Mouse (Mus musculus): ENCODE measurements at regions not wholly inside any gene's neighbourhood (a gene's known extent, or its start where the extent isn't known, plus 50 kb on each side); places are given as distances from the start of the nearest gene placed in this dataset.

DNA sequence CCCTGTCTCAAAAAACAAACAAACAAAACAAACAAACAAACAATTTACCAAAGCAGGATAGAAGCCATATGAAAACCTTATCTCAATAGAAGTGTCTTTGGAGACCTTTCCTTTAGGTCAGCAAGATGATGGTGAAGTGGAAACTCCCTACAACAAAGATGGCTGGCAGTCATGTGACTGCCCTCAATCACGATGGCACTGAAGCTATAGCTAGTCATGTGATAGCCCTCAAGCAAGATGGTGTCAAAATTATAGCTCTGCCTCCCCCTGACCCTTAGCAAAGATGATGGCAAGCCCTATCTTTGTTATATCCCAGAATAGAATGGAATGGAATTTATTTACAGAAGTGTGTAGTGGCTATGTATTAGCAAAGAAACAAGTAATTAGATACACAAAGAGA, 423.2 kb downstream of the 1810013L24Rik start:
- in situ Hi-C loops (cut with MboI, MseI), result no loop called here

DNA sequence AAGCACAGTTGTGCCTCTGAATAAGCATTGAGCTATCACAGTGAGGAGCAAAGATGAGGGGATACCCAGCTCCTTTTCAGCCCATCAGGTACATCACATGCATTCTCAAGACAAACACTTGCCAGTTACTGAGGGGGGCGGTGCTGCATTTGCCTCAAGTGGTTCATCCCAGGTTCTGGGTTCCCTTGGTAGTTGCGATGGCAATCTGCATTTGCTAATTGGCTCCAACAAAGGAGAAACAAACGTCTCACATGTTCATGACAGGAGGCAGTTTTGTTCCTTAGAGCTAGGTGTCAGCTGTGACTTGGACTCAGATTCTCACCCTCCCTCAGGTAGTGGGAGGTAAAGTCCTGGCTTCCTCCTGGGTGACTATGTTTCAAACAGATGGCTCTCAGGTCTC, 425.5 kb downstream of the 1810013L24Rik start:
- in situ Hi-C loops (cut with MboI, MseI), result no loop called here

DNA sequence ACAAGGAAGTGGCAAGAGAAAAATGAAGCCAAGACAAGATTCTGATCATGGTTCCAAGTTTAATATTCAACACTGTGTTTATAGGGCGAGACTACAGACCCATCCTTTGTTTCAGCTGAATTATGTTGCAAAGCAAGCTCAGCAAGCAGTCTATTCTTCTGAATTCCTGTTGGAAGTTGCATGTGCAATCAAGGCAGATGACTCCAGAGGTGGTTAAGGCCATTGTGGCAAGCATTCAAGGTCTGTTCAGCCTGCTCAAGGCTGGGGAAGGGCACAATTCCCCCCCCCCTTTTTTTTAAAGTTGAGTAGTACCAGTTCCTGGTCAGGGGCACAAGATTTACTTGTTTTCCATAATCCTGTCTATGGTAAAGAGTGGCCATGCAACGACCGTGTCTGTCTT, 431.1 kb downstream of the 1810013L24Rik start:
- in situ Hi-C loops (cut with MboI, MseI), result no loop called here

DNA sequence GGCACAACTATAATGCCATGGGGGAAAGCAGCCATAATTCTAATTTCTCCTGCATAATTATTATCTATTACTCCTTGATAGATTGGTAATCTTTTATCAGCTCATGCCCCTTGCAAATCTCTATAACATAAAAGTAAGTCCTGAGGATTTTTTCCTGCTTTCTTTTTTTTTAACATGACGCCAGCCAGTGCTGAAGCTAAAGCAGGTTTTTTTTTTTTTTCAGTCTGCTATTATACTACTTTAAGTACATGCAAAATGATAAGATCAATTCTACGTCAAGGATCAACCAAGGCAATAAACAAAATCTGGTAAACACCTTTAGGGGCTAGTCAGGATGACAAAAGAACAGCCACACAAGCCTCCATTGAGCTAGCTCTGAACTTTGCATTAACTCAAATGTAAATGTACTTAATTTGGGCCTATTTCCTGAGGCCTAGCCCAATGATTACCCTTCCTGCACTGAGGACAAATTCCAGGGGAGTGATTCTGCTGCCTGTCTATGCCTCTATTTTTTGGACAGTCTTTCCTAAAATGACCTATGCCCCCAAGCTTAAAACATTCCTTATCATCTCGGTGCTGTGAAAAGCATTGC, 434.8 kb downstream of the 1810013L24Rik start:
- in situ Hi-C loops (cut with MboI, MseI), result no loop called here

DNA sequence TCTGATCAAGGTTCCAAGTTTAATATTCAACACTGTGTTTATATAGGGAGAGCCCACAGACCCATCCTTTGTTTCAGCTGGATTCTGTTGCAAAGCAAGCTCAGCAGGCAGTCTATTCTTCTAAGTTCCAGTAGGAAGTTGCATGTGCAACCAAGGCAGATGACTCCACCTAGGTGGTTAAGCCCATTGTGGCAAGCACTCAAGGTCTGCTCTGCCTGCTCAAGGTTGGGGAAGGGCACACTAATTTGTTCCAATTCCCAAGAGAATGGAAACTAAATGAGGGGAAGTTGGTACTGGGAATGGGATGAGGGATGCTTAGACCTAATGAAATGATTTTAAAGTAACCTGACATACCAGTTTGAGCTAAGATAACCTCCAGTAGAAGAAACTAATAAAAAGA, 437.3 kb downstream of the 1810013L24Rik start:
- in situ Hi-C loops (cut with MboI, MseI), result no loop called here

DNA sequence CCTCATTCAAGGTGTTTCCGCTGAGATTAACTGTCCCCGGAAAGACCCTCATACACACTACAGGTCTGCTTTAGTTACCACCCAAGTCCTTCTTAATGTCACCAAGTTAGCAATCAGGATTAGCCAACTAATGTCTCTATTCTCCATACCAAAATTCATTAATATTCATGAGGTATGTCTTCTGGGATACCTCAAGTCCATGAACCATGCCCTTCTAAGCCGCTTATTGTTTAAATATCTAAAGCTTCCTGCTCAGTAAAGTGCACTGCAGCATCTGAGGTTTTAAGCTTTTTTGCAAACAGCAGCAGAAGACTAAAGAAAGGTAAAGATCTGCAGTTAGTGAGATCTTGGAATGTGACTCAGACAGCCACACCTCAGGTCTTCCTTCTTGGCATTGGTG, 440.2 kb downstream of the 1810013L24Rik start:
- in situ Hi-C loops (cut with MboI, MseI), result no loop called here

DNA sequence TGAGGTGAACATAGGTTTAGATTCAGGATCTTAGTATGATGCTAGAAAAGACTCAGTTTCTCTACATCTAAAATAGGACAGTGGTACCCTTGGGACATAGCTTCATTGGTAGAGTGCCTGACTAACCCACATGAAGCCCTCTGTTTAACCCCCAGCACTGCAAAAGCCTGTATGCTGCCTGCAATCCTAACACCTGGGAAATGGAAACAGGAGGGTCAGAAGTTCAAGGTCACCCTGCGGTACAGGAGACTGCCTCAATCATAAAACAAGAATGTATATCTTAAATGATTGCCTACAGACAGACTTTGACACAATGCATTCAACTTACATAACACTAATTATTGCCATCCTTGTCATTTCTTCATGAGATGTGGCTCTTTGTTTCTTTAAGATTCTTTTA, 440.8 kb downstream of the 1810013L24Rik start:
- in situ Hi-C loops (cut with MboI, MseI), result no loop called here

DNA sequence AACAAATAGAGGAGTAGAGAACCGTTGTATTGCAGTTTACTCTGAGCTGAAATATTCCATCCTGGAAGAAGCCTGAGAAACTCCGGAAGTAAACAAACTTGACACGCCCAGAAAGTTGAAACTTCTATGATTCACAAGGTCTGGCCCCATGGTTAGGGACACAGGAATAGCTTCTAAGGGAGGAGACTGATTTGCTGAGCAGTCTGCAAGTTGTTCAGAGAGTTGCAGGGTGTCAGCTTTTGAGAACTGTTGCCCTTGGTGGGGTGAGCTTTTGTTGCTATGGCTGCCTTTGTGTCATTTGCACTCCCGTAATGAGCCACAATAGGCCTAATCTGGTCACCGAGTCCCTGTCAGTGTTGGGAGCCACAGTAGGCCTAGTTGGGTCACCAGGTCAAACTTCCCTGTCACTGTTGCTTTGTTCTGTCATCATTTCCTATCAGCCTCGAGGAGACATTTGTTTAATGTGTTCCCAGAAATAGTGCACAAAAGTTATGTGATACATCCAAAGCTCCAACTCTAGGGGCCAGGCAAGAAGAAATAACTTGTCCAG, 443.9 kb downstream of the 1810013L24Rik start:
- in situ Hi-C loops (cut with MboI, MseI), result no loop called here

DNA sequence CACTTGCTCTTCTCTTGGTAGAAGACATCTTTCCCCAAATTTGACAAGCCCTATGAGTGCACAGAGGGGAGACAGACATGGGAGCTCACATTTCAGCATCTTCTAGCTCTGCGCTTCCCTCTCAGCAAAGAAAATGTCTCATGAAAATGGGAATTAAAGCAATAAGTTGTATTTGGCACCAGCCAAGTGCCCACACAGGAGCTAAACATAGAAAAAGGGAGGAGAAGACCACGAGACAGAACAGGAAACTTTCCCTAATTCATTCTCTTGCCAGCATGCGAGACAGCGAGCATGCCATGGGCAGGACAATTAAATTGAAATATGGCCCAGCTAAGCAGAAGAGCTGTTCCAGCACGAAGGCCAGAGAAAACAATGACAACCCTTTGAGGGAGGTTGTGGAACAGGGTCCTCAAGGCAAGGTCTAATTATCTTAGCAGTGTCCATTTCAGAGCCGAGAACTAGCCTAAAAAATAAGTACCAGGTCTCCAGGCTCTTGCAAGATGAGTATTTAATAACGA, 444.7 kb downstream of the 1810013L24Rik start:
- in situ Hi-C loops (cut with MboI, MseI), result no loop called here

DNA sequence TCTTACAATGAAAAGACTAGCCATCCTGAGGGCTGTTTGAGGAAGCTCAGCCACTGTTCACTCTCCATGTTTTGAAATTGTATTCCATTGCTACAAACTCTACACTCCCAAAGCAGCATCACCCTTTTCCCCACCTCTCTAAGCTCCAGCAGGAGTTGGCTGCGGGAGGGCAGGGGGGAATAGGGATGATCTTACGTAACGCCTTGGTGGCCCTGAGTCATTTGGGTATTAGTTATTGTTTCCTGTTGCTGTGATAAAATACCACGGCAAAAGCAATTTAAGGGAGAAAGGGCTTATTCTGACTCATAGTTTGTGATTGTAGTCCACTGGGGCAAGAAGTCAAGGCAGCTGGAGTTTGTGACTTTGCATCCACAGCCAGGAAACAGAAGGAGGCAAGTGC, 445.5 kb downstream of the 1810013L24Rik start:
- in situ Hi-C loops (cut with MboI, MseI), result no loop called here

DNA sequence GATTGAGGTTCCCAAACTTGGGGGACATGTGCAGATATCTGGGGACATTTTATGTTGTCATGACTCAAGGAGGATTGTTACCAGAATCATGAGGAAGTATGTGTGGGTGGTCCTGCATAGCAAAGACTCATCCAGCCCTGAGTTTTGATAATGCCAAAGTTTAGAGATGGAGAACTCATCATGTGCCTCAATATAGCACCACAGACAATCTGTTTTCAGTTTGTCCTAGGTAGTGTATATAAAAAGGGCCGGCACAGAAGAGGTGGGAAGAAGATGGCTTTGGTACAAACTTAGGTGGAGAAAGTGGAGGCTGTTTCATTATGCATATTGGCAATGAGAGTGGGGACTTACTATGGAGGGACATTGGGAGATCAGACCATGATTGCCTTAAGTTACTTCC, 447.2 kb downstream of the 1810013L24Rik start:
- in situ Hi-C loops (cut with MboI, MseI), result no loop called here

DNA sequence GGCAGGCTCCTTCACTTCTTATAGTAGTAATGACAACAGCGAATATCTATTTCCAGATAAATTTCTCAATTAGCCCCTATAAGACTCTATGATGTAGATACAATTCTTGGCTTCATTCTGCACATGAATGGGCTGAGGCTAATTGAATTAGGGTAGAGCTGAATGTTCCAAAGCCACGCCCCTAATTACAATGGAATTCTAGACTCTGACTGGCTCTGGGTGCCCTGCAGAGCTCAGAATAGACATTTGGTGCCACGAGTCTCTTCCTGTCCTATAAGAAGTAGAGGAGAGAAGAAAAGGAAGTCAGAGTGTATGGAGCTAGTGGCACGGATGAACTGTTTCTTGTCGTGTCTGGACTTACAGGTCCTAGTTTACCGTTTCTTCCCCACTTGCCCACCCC, 449.8 kb downstream of the 1810013L24Rik start:
- in situ Hi-C loops (cut with MboI, MseI), result no loop called here

DNA sequence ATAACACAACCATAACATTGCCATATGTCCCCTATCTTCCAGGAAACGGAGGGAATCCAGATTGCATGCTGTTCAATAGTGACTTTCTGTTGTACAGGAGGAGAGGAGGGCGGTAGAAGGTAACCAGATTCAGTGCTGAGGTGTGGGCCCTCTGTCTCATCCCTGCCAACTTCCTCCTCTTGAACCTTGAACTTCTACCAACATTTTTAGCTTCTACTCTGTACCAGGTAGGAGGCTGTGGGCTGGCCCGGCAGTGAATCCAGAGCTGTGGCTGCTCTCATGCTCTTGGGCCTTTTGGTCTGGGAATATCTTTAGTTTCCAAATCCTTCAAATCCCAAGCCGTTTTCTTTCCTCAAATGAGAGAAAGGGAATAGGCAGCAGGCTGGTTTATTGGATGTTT, 450.5 kb downstream of the 1810013L24Rik start:
- in situ Hi-C loops (cut with MboI, MseI), result no loop called here

DNA sequence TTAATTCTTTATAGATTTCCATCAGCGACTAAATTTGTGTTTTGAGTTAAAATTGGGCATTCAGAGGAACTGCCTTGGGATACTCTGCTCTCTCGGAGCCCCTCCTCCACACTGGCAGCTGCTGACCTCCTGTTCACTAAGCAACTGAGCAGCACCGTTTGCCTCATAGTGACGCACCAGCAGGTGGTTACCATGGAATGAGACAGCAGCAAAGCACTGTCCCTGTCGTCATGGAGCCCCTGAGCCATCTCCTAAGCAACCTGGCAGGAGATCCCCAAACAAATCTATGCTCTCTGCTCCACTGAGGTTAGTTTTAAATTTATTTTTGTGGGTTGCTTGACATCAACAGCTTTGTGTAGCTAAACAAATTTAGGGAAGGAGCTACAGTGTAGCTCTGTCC, 451.0 kb downstream of the 1810013L24Rik start:
- in situ Hi-C loops (cut with MboI, MseI), result no loop called here

DNA sequence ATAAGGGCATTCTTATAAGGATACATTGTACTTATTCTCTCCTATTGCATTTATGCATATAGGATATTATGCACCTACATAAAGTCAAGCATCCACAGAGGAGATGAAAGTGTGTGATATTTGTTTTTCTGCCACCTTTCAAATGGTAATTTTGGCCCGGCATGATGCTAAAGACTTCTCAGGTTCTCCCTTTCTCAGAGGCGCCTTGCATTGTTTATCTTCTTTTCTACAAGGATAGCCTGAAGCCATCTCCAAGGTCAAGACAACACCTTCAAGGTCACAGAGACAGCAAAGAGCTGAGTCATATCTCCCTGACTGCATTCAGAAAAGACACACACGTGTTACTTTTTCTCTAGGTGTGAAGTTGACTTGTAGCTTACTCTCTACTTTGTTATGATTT, 454.5 kb downstream of the 1810013L24Rik start:
- in situ Hi-C loops (cut with MboI, MseI), result no loop called here

DNA sequence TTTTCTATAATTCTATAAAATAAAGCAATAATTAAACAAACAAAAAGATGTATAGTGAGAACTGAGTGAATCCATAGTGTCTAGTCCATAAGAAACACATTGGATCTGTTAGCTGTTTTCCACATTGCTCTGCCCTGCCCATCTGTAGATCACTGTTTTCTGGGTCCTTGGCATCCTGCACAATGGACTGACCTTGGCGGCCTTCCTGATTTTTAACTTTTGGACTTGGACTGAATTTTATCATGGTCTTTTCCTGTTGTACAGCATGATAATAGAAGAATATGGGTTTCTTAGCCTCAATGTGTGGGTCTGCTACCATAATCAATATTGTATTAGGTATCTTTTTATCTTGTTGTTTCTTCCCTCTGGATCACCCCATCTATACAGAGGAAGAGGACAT, 456.0 kb downstream of the 1810013L24Rik start:
- in situ Hi-C loops (cut with MboI, MseI), result no loop called here

DNA sequence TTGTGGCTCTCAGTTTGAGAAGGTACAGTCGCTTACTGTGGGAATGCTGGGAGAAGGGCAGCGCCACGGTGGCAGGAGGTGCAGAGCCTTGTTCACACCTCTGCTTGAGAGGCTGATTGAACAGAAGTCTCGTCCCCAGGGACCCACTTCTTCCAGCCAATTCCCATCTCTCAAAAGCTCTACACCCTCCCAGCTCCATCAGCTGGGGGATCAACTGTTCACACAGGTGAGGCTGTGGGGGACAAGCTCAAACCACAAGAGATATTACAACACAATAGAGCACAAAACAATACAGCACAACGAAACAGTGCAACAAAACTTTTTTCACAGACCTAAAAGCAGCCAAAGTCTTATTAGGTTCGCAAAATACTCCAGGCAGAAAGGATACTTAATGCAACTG, 457.7 kb downstream of the 1810013L24Rik start:
- in situ Hi-C loops (cut with MboI, MseI), result no loop called here

DNA sequence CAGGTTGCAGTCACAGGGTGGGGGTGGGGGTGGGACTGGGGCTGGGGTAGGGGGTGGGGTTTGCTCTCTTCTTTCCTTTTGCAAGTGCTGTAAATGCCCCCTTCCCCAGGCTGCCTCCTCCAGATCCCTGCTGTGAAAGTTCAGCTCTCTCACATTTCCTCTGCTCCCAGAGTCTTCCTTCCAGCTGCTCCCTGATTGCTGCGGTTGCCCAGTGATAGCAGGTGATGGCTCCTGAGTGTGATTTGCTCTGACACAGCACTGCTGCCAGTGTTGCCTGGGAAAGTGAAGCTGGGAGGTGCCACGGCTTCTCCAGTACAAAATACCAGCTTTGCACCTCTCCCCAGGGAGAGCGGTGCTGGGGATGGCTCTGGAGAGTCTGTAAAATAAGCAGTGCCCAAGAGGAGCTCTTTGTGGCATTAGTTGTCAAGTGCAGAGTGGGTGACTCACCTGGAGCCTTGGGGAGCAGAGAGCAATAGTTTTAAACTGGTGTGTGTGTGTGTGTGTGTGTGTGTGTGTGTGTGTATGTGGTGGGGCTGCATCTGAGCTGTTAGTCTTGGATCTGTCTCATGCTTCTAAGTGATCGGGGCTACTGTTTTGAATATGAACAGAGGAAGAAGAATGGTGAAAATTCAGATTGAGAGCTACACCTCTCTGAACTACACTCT, 461.6 kb downstream of the 1810013L24Rik start:
- in situ Hi-C loops (cut with MboI, MseI), result loop anchor here (10.0 kb wide), 1 partner anchor 257 kb away; no protein-coding TSS in a partner anchor

DNA sequence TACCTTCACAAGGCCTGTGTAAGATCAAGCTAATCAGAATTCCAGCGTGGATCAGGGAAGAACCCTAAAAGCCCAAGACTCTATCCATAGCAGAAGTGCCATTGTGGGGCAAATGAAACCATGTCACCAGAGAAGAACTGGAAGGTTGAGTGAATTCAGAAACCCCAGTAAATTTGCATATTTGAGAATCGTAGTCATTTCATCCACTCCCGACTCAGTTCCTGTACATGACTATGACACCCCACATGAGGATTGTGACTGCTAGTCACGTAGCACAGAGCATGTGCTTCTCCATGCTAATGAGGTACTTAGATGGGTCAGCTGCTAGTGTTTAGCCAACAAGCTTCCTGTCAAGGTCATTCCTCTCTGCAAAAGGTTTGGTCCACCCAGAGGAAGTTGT, 473.2 kb downstream of the 1810013L24Rik start:
- in situ Hi-C loops (cut with MboI, MseI), result no loop called here

DNA sequence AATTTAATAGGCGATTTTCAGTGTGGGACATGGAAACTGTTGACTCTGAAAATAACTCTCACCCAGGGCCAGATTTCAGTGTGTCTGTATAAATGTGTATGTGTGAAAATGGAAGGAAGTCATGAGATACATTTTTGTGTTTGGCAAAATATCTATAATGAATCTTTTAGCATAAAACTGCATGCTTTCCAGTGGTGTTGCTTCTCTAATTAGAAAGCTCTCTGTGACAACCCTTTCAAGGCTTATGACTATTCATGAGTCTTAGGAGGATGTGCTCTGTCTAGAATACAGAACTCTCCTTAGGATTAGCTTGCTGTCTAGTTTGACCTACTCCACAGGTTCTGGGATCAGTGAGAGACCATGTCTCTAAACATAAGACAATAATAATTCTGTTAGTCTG, 474.2 kb downstream of the 1810013L24Rik start:
- in situ Hi-C loops (cut with MboI, MseI), result no loop called here

DNA sequence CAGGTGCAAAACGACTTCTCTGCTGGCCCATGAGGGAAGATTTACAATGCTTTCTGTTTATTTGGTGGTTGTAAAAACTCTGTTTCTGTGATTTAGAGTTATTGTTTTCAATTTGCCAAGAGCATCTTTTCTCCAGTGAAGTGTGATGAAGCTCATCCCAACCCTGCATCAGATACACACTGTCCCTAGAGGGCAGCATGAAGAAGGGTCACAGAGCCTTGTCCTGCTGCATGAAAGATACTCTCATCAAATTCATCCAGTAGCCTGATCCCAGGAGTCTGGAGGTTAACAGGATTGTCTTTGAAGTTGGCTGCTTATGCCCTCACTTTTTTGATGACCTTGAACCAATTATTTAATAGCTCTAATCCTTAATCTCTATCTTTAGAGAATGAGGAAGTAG, 480.8 kb downstream of the 1810013L24Rik start:
- in situ Hi-C loops (cut with MboI, MseI), result no loop called here

DNA sequence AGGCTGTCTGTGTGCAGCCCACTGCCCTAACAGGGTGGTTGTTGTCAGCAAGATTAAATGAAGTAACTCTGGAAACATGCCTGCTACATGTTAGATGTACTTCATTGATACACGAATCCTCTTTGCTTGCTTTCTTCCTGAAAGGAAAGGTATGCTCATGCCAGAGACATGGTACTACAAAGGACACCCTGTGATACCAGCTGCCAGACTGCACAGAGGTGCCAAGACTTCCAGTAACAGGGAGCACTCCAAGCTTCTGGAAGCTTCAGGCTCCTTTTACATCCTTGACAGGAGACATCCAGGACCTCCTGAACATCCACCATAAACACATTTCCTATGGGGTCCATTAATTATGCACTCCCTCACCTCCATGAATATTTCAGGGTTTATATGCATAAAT, 505.7 kb downstream of the 1810013L24Rik start:
- in situ Hi-C loops (cut with MboI, MseI), result no loop called here

DNA sequence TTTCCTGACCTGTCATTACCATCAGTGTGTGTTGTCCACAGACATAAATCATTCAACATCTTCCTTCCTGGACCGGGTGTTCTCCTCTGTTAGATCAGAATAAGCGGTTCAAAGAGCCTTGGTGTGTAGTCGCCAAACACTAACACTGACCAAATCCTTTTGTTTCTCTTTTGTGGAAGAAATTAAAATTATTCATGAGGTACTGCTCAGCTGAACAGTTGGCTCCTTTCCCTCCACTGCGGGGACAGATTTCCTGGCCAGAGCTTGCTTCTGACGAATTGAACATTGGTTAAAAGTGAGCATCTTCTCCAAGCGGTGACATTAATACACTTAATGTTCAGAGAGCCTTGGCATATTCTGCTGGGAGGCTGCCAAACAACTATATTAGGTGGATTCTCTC, 506.2 kb downstream of the 1810013L24Rik start:
- in situ Hi-C loops (cut with MboI, MseI), result no loop called here
